Mouse (Mus musculus) stomach, postnatal 0 days (tissue): ENCODE results near the gene Gsg1. TPM values are rescaled to one million over a fixed set of nuclear protein-coding genes. Genes with fewer than 3 reads are reported as not detected.

ENCODE experiments used
- ATAC-seq: fragments of 200-750 bp; cut with Nextera tagmentation; 2 replicates; pipeline ENCODE4 v1.8.0; 2017; ENCODE audit not compliant: low FRiP score, low TSS enrichment
- DNase-seq: peaks from one replicate; pipeline ENCODE4 v3.0.0-alpha.2; 2016; ENCODE audit warnings: low spot score
- H3K27ac ChIP-seq: fragments of 300-500 bp; sonication (generic); replicated peaks from 2 replicates; pipeline ENCODE4 v1.5.1; 2014; ENCODE audit warnings: mild to moderate bottlenecking, control low read depth
- H3K27me3 ChIP-seq: fragments of 300-500 bp; sonication (generic); 2 replicates; pipeline ENCODE4 v1.6.1; 2014; ENCODE audit warnings: low read length; ENCODE audit not compliant: control insufficient read depth, insufficient read depth
- H3K36me3 ChIP-seq: fragments of 300-500 bp; sonication (generic); 2 replicates; pipeline ENCODE4 v1.6.1; 2014; ENCODE audit warnings: low read length, mixed read lengths; ENCODE audit not compliant: control insufficient read depth, insufficient read depth
- H3K4me1 ChIP-seq: fragments of 300-500 bp; sonication (generic); replicated peaks from 2 replicates; pipeline ENCODE4 v1.6.1; 2014; ENCODE audit warnings: antibody characterized with exemption; ENCODE audit not compliant: control insufficient read depth, insufficient read depth
- H3K4me2 ChIP-seq: fragments of 300-500 bp; sonication (generic); replicated peaks from 2 replicates; pipeline ENCODE4 v1.6.1; 2014; ENCODE audit warnings: low read depth, mild to moderate bottlenecking, control low read depth, moderate library complexity
- H3K4me3 ChIP-seq: fragments of 300-500 bp; sonication (generic); 2 replicates; pipeline ENCODE4 v1.5.1; 2014; ENCODE audit warnings: low read depth, low read length, control low read depth
- H3K9ac ChIP-seq: fragments of 300-500 bp; sonication (generic); 2 replicates; pipeline ENCODE4 v1.6.1; 2014; ENCODE audit warnings: mild to moderate bottlenecking, low read length, control low read depth, mixed read lengths
- H3K9me3 ChIP-seq: fragments of 300-500 bp; sonication (generic); 2 replicates; pipeline ENCODE4 v1.6.1; 2016; ENCODE audit warnings: low read length; ENCODE audit not compliant: control insufficient read depth
- CTCF ChIP-seq: IDR thresholded peaks from 2 replicates; pipeline ENCODE4 v1.5.1; 2016; ENCODE audit warnings: antibody characterized with exemption, low read depth, mild to moderate bottlenecking, moderate library complexity
- EP300 ChIP-seq: optimal IDR thresholded peaks from 2 replicates; pipeline ENCODE3; 2016; ENCODE audit warnings: antibody characterized with exemption
- WGBS: fragments of 180-500 bp; shearing (Covaris S2); extraction: QIAGEN DNeasy Blood & Tissue Kit; methylation state at CpG from one replicate; pipeline ENCODE4 v1.1.7; 2014; 5-methylcytosine and 5-hydroxymethylcytosine counted together
- polyA plus RNA-seq: library from polyadenylated mRNA; unstranded; fragments of >200 nt; fragmentation: Nextera tagmentation; extraction: Ambion mirVana; gene quantifications from 2 replicates; pipeline ENCODE4 v1.2.1, GENCODE M21; 2015

Gene Gsg1
- polyA plus RNA-seq, 1 experiment from 2014 or later, result 0.50 TPM

DNA sequence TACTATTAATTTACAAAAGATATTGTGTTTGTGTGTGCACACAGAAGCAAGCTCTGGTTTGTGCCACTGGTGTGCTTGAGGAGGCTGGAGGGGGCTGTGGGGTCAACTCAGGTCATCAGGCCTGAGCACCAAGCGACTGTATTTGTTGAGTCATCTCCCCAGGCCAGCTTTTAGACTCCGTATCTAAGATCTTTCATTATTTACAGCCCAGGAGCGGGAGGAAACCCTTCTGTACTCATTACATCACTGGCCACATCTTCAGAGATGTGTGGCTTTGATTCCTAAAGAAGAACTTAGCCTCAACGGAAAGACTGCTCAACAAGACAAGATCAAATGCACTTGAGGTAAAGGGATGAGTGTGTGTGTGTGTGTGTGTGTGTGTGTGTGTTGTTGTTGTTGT lies 65.5 kb downstream of the Gsg1 start:
- no peak overlapping the region for H3K4me3 ChIP-seq
- no peak for DNase-seq
- ATAC-seq, result no peak
- TF ChIP-seq EP300, result no peak
- no peak for TF ChIP-seq CTCF
- 61% methylated on average over 4 of the region's 4 CpGs for WGBS
- H3K4me2 ChIP-seq, result no peak overlapping the region
- no peak overlapping the region for H3K9ac ChIP-seq
- H3K27ac ChIP-seq, result no peak overlapping the region
- no peaks in the 10 kb centered on the region for H3K27me3 ChIP-seq
- no peaks in the 10 kb centered on the region for H3K9me3 ChIP-seq
- no peaks in the 10 kb centered on the region for H3K4me1 ChIP-seq
- no peaks in the 10 kb centered on the region for H3K36me3 ChIP-seq

Other genes starting within 250 kb of the Gsg1 start
- gene Ddx47, start 242.7 kb downstream of the Gsg1 start, polyA plus RNA-seq, result 46.0 and 47.7 TPM in 2 replicates
- gene Gprc5a, start 188.7 kb downstream of the Gsg1 start, polyA plus RNA-seq, result 9.8 and 13.5 TPM in 2 replicates
- gene Gprc5d, start 136.1 kb downstream of the Gsg1 start, polyA plus RNA-seq, result 0.07 TPM in 1 of 2 replicates, not detected in the other
- 12.4 and 13.3 TPM in 2 replicates for gene Fam234b, start 56.4 kb downstream of the Gsg1 start, polyA plus RNA-seq
- 33.7 and 42.3 TPM in 2 replicates for gene Hebp1, start 56.3 kb downstream of the Gsg1 start, polyA plus RNA-seq
- 3.5 and 4.5 TPM in 2 replicates for gene Pbp2, start 56.1 kb upstream of the Gsg1 start, polyA plus RNA-seq
- gene Emp1, start 108.2 kb upstream of the Gsg1 start, polyA plus RNA-seq, result 88.1 and 105 TPM in 2 replicates